Mouse (Mus musculus) MEL (cell line): ENCODE results near the gene Cramp1l. TPM values are rescaled to one million over a fixed set of nuclear protein-coding genes. Genes with fewer than 3 reads are reported as not detected.

Source experiments
- DNase-seq: peaks from one replicate; pipeline ENCODE4 v3.0.0; 2011; ENCODE audit warnings: low read depth, low spot score
- H3K27ac ChIP-seq: 2 replicates; pipeline ENCODE4 v1.5.1; 2012; ENCODE audit warnings: low read depth, mild to moderate bottlenecking, control low read depth, low read length, moderate library complexity; ENCODE audit not compliant: control insufficient read depth
- H3K27me3 ChIP-seq, 2 experiments: fragments of 150-350 bp in 1 of 2; sonication (generic) in 1 of 2; 2 replicates each; pipeline ENCODE4 v1.6.1; 2012; ENCODE audit warnings: low read length in 2 of 2, mild to moderate bottlenecking in 2 of 2, improper control_type of control experiment in 1 of 2, moderate library complexity in 1 of 2; ENCODE audit not compliant: insufficient read depth in 2 of 2, control insufficient read depth in 1 of 2
- H3K36me3 ChIP-seq, 2 experiments: 2 replicates each; pipeline ENCODE4 v1.6.1; 2012 to 2014; ENCODE audit warnings: low read length in 2 of 2, improper control_type of control experiment in 1 of 2, inconsistent platforms in 1 of 2, mild to moderate bottlenecking in 1 of 2; ENCODE audit not compliant: insufficient read depth in 2 of 2, control insufficient read depth in 1 of 2
- H3K4me1 ChIP-seq, 2 experiments: fragments of 150-350 bp in 1 of 2; sonication (generic) in 1 of 2; 2 replicates each; pipeline ENCODE4 v1.6.1; 2012; ENCODE audit warnings: low read length in 2 of 2, improper control_type of control experiment in 1 of 2, mild to moderate bottlenecking in 1 of 2; ENCODE audit not compliant: insufficient read depth in 2 of 2, control insufficient read depth in 1 of 2
- H3K4me3 ChIP-seq, 2 experiments: fragments of 150-350 bp in 1 of 2; sonication (generic) in 1 of 2; 2 replicates each; pipeline ENCODE4 v1.5.1; 2012; ENCODE audit warnings: low read depth in 2 of 2, low read length in 2 of 2, mild to moderate bottlenecking in 2 of 2, moderate library complexity in 2 of 2, control low read depth in 1 of 2, improper control_type of control experiment in 1 of 2; ENCODE audit not compliant: control insufficient read depth in 1 of 2, insufficient read depth in 1 of 2
- H3K79me2 ChIP-seq: 2 replicates; pipeline ENCODE4 v1.6.1; 2012; ENCODE audit warnings: mild to moderate bottlenecking, low read length, moderate library complexity; ENCODE audit not compliant: control insufficient read depth, poor library complexity, insufficient read depth
- H3K9ac ChIP-seq: 2 replicates; pipeline ENCODE4 v1.6.1; 2012; ENCODE audit warnings: low read depth, mild to moderate bottlenecking, control low read depth, low read length, moderate library complexity; ENCODE audit not compliant: control insufficient read depth, poor library complexity, severe bottlenecking
- H3K9me3 ChIP-seq: fragments of 150-350 bp; sonication (generic); replicated peaks from 2 replicates; pipeline ENCODE4 v1.6.1; 2012; ENCODE audit warnings: mild to moderate bottlenecking, low read length, improper control_type of control experiment, moderate library complexity; ENCODE audit not compliant: insufficient read depth
- BHLHE40 ChIP-seq: IDR thresholded peaks from 2 replicates; pipeline ENCODE4 v1.6.1; 2012; ENCODE audit warnings: low read depth, mild to moderate bottlenecking, inconsistent platforms, low read length, improper control_type of control experiment, borderline replicate concordance
- ELF1 ChIP-seq: IDR thresholded peaks from 2 replicates; pipeline ENCODE4 v1.6.1; 2014; ENCODE audit warnings: low read depth, mild to moderate bottlenecking, inconsistent platforms, low read length, improper control_type of control experiment, moderate library complexity
- HCFC1 ChIP-seq: IDR thresholded peaks from 2 replicates; pipeline ENCODE4 v1.6.1; 2012; ENCODE audit warnings: low read depth, mild to moderate bottlenecking, inconsistent platforms, low read length, improper control_type of control experiment, moderate library complexity
- MAX ChIP-seq: IDR thresholded peaks from 2 replicates; pipeline ENCODE4 v1.6.1; 2011; ENCODE audit warnings: low read length, improper control_type of control experiment
- MAZ ChIP-seq: IDR thresholded peaks from 2 replicates; pipeline ENCODE4 v1.6.1; 2012; ENCODE audit warnings: low read depth, mild to moderate bottlenecking, inconsistent platforms, low read length, improper control_type of control experiment
- MEF2A ChIP-seq: IDR thresholded peaks from 2 replicates; pipeline ENCODE4 v1.6.1; 2014; ENCODE audit warnings: low read depth, mild to moderate bottlenecking, inconsistent platforms, low read length, improper control_type of control experiment; ENCODE audit not compliant: poor library complexity, insufficient replicate concordance, severe bottlenecking; ENCODE audit errors: extremely low read depth
- MYB ChIP-seq: IDR thresholded peaks from 2 replicates; pipeline ENCODE4 v1.6.1; 2011; ENCODE audit warnings: mild to moderate bottlenecking, low read depth, low read length, improper control_type of control experiment
- MYC ChIP-seq: IDR thresholded peaks from 2 replicates; pipeline ENCODE4 v1.6.1; 2011; ENCODE audit warnings: low read depth, mild to moderate bottlenecking, low read length, improper control_type of control experiment, moderate library complexity
- NELFE ChIP-seq: IDR thresholded peaks from 2 replicates; pipeline ENCODE4 v1.6.1; 2011; ENCODE audit warnings: low read depth, low read length, improper control_type of control experiment
- NRF1 ChIP-seq: IDR thresholded peaks from 2 replicates; pipeline ENCODE4 v1.6.1; 2014; ENCODE audit warnings: low read depth, mild to moderate bottlenecking, inconsistent platforms, low read length, improper control_type of control experiment, moderate library complexity; ENCODE audit not compliant: poor library complexity, insufficient read depth, severe bottlenecking
- SMC3 ChIP-seq: IDR thresholded peaks from 2 replicates; pipeline ENCODE4 v1.6.1; 2011; ENCODE audit warnings: low read depth, low read length, improper control_type of control experiment
- TCF12 ChIP-seq: IDR thresholded peaks from 2 replicates; pipeline ENCODE4 v1.6.1; 2014; ENCODE audit warnings: low read depth, mild to moderate bottlenecking, inconsistent platforms, low read length, improper control_type of control experiment, moderate library complexity
- UBTF ChIP-seq: IDR thresholded peaks from 2 replicates; pipeline ENCODE4 v1.6.1; 2012; ENCODE audit warnings: low read depth, mild to moderate bottlenecking, inconsistent platforms, low read length, improper control_type of control experiment, moderate library complexity, borderline replicate concordance; ENCODE audit not compliant: insufficient read depth
- ZC3H11A ChIP-seq: IDR thresholded peaks from 2 replicates; pipeline ENCODE4 v1.6.1; 2012; ENCODE audit warnings: low read depth, mild to moderate bottlenecking, inconsistent platforms, low read length, improper control_type of control experiment
- ZKSCAN1 ChIP-seq: IDR thresholded peaks from 2 replicates; pipeline ENCODE4 v1.6.1; 2012; ENCODE audit warnings: low read depth, mild to moderate bottlenecking, inconsistent platforms, low read length, improper control_type of control experiment, moderate library complexity
- ZMIZ1 ChIP-seq: IDR thresholded peaks from 2 replicates; pipeline ENCODE4 v1.6.1; 2012; ENCODE audit warnings: low read depth, mild to moderate bottlenecking, inconsistent platforms, low read length, improper control_type of control experiment, moderate library complexity
- ZNF384 ChIP-seq: IDR thresholded peaks from 2 replicates; pipeline ENCODE4 v1.6.1; 2012; ENCODE audit warnings: low read depth, mild to moderate bottlenecking, inconsistent platforms, low read length, improper control_type of control experiment
- polyA plus RNA-seq, 2 experiments: library from polyadenylated mRNA; stranded (reverse) in 1 of 2; unstranded in 1 of 2; fragments of >175 nt in 1 of 2; fragments of >200 nt in 1 of 2; gene quantifications; 2 replicates each; pipeline versions ENCODE4 v1.2.1 to v1.2.4; 2012; ENCODE audit warnings: low replicate concordance in 2 of 2, low read depth in 1 of 2; ENCODE audit not compliant: insufficient read length in 2 of 2, insufficient read depth in 1 of 2, missing spikeins in 1 of 2
- total RNA-seq: library from RNA; depleted of rRNA; stranded (reverse); fragments of 300-350 nt; gene quantifications from 2 replicates; pipeline ENCODE4 v1.2.3, GENCODE M21; 2012

Gene Cramp1l
- total and polyA plus RNA-seq, 3 experiments, result 2.4 to 5.1 TPM; not detected in 1

DNA sequence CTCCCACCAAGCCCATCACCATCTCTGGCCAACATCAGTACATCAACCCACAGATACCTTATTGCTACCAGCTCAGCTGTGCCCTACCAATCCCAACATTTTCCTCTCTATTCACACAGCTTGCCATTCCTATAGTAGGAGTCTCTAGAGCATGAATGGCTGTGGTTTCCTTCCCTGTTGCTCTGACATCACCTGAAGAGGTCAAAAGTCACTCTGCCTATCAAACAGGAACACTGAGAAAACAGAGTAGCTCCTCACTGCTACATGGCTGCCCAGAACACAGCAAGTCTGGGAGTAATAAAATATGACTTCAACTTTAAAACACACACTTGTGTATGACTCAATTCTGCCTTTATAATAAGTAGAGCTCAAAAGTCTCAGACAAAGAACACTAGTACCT lies 8.1 kb downstream of the Cramp1l start:
- TF ChIP-seq BHLHE40 (no peak), SMC3 (no peak), ZKSCAN1 (no peak), ZMIZ1 (no peak), NELFE (no peak)
- Histone ChIP-seq H3K27me3 (no peaks in the 10 kb centered on the region), H3K79me2 (peaks cover 4% of the 10 kb centered on the region; the same call in 1 of the 2 replicates), H3K4me1 (no peaks in the 10 kb centered on the region), H3K36me3 (no peaks in the 10 kb centered on the region; a peak in 3 of 4 replicates), H3K9me3 (no peaks in the 10 kb centered on the region), H3K4me3 (no peak overlapping the region), H3K9ac (no peak overlapping the region), H3K27ac (no peak overlapping the region)
- no peak for DNase-seq

DNA sequence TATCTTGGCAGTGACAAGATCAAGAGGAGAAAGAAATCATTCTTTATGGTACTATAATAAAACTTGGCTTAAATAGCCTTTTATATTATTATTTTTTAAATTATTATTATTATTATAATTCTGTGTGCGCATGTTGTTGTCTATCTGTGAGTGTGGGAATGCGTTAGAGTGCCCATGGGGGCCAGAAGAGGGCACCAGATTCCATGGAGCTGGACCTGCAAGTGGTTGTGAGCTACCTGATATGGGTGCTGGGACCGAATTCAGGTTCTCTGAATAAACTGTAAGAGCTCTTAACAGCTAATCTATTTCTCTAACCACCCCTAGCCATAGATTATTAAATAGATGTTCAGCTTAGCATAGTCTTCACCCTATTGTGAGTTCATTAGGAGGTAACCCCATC lies 10.5 kb downstream of the Cramp1l start:
- peak; percentile 5 for DNase-seq
- H3K9ac ChIP-seq, result no peak overlapping the region
- H3K27ac ChIP-seq, result no peak overlapping the region
- H3K79me2 ChIP-seq, result no peaks in the 10 kb centered on the region; the same call in 1 of the 2 replicates
- TF ChIP-seq ZMIZ1, result no peak
- no peak for TF ChIP-seq ZNF384
- TF ChIP-seq ZC3H11A, result no peak
- TF ChIP-seq TCF12, result no peak
- TF ChIP-seq MAZ, result no peak
- TF ChIP-seq MAX, result no peak
- TF ChIP-seq MEF2A, result no peak
- no peak for TF ChIP-seq NRF1
- no peak for TF ChIP-seq SMC3
- no peak for TF ChIP-seq MYC
- no peak for TF ChIP-seq UBTF
- TF ChIP-seq ELF1, result no peak
- TF ChIP-seq MYB, result no peak
- TF ChIP-seq HCFC1, result no peak
- no peaks in the 10 kb centered on the region for H3K4me1 ChIP-seq
- H3K27me3 ChIP-seq, result no peaks in the 10 kb centered on the region
- H3K9me3 ChIP-seq, result no peaks in the 10 kb centered on the region
- H3K36me3 ChIP-seq, result no peaks in the 10 kb centered on the region; a peak in 1 of 4 replicates
- no peak overlapping the region for H3K4me3 ChIP-seq
